Mouse (Mus musculus): ENCODE measurements around the gene Fam102a. TPM values are rescaled to one million over a fixed set of nuclear protein-coding genes. Genes with fewer than 3 reads are reported as not detected.
"Not testable (repeated sequence)": the region's sequence is repeated elsewhere in the genome, so short reads cannot be mapped to it uniquely, and the experiment has no call there.

The Fam102a gene
- total RNA-seq (2014; rRNA removed), result 17.6 and 19.7 TPM in 2 replicates
- 7.2 and 7.5 TPM in 2 replicates for polyA plus RNA-seq (2015; fragmentation: Nextera tagmentation; extraction: Ambion mirVana)

GRCm38 (mm10) chr2:32534733-32535471 lies at the start of gene Fam102a:
Gene Fam102a, plus strand, starts transcription at chr2:32535332.
- WGBS, result under 1% methylated on average over 66 of the region's 67 CpGs
- ATAC-seq (peak; percentile 96), DNase-seq (peak; percentile 98)
- no peaks in the 10 kb centered on the region for H3K27me3 ChIP-seq (ENCODE audit: insufficient read depth, low read length)
- peak within 1 kb of the TSS; percentile 92 for H3K4me3 ChIP-seq (ENCODE audit: low read depth, low read length)
- TF ChIP-seq CTCF (IDR thresholded peaks at IDR 0.05; ENCODE audit: low read depth), result no peak
- no peaks in the 10 kb centered on the region for H3K9me3 ChIP-seq (ENCODE audit: low read length)
- H3K27ac ChIP-seq (ENCODE audit: low read depth, low read length), result peak within 1 kb of the TSS; percentile 91
- no peaks in the 10 kb centered on the region for H3K36me3 ChIP-seq (ENCODE audit: insufficient read depth)
- peaks cover 25% of the 10 kb centered on the region for H3K4me1 ChIP-seq (ENCODE audit: insufficient read depth)
- peak within 1 kb of the TSS; percentile 92 for H3K9ac ChIP-seq
- peak within 1 kb of the TSS; percentile 76 for H3K4me2 ChIP-seq (ENCODE audit: low read depth)

- Histone ChIP-seq H3K4me2 (ENCODE audit: low read depth) (no peak overlapping the region), H3K36me3 (ENCODE audit: insufficient read depth) (no peaks in the 10 kb centered on the region), H3K9ac (no peak overlapping the region), H3K9me3 (ENCODE audit: low read length) (no peaks in the 10 kb centered on the region), H3K27ac (ENCODE audit: low read depth, low read length) (no peak overlapping the region), H3K4me1 (ENCODE audit: insufficient read depth) (no peaks in the 10 kb centered on the region), H3K4me3 (ENCODE audit: low read depth, low read length) (no peak overlapping the region), H3K27me3 (ENCODE audit: insufficient read depth, low read length) (no peaks in the 10 kb centered on the region)
- no peak for ATAC-seq
- WGBS, result 90% methylated on average over 4 of the region's 4 CpGs
- no peak for DNase-seq
- TF ChIP-seq CTCF (IDR thresholded peaks at IDR 0.05; ENCODE audit: low read depth), result no peak
These were observed 49.4 kb upstream of the Fam102a start for GRCm38 (mm10) chr2:32485751-32486150.

- TF ChIP-seq CTCF (IDR thresholded peaks at IDR 0.05; ENCODE audit: low read depth), result no peak
- no peaks in the 10 kb centered on the region for H3K27me3 ChIP-seq (ENCODE audit: insufficient read depth, low read length)
- no peaks in the 10 kb centered on the region for H3K36me3 ChIP-seq (ENCODE audit: insufficient read depth)
- WGBS, result 93% methylated on average over 9 of the region's 9 CpGs
- no peaks in the 10 kb centered on the region for H3K4me1 ChIP-seq (ENCODE audit: insufficient read depth)
- no peaks in the 10 kb centered on the region for H3K9me3 ChIP-seq (ENCODE audit: low read length)
- H3K4me3 ChIP-seq (ENCODE audit: low read depth, low read length), result no peak overlapping the region
- H3K4me2 ChIP-seq (ENCODE audit: low read depth), result no peak overlapping the region
- H3K27ac ChIP-seq (ENCODE audit: low read depth, low read length), result no peak overlapping the region
- H3K9ac ChIP-seq, result no peak overlapping the region
- ATAC-seq (no peak), DNase-seq (no peak)
These were observed 49.0 kb upstream of the Fam102a start for GRCm38 (mm10) chr2:32486155-32486554.

GRCm38 (mm10) chr2:32487124-32487623 lies 48.0 kb upstream of the Fam102a start:
- no peaks in the 10 kb centered on the region for H3K36me3 ChIP-seq (ENCODE audit: insufficient read depth)
- ATAC-seq (peak; percentile 84), DNase-seq (peak; percentile 92)
- no peak overlapping the region for H3K4me3 ChIP-seq (ENCODE audit: low read depth, low read length)
- no peaks in the 10 kb centered on the region for H3K27me3 ChIP-seq (ENCODE audit: insufficient read depth, low read length)
- no peaks in the 10 kb centered on the region for H3K9me3 ChIP-seq (ENCODE audit: low read length)
- no peak overlapping the region for H3K27ac ChIP-seq (ENCODE audit: low read depth, low read length)
- TF ChIP-seq CTCF (IDR thresholded peaks at IDR 0.05; ENCODE audit: low read depth), result peak; percentile 87
- no peak overlapping the region for H3K4me2 ChIP-seq (ENCODE audit: low read depth)
- WGBS, result 4% methylated on average over 6 of the region's 6 CpGs
- H3K4me1 ChIP-seq (ENCODE audit: insufficient read depth), result no peaks in the 10 kb centered on the region
- no peak overlapping the region for H3K9ac ChIP-seq

- no peaks in the 10 kb centered on the region for H3K4me1 ChIP-seq (ENCODE audit: insufficient read depth)
- peak; percentile 66 for ATAC-seq
- peak; percentile 86 for TF ChIP-seq CTCF (IDR thresholded peaks at IDR 0.05; ENCODE audit: low read depth)
- H3K27me3 ChIP-seq (ENCODE audit: insufficient read depth, low read length), result no peaks in the 10 kb centered on the region
- no peaks in the 10 kb centered on the region for H3K36me3 ChIP-seq (ENCODE audit: insufficient read depth)
- H3K27ac ChIP-seq (ENCODE audit: low read depth, low read length), result 0 out of 2 replicates have a peak overlapping the region, but pooled peaks have one; percentile 9
- no peaks in the 10 kb centered on the region for H3K9me3 ChIP-seq (ENCODE audit: low read length)
- 1% methylated on average over 5 of the region's 5 CpGs for WGBS
- H3K4me3 ChIP-seq (ENCODE audit: low read depth, low read length), result no peak overlapping the region
- no peak overlapping the region for H3K4me2 ChIP-seq (ENCODE audit: low read depth)
- H3K9ac ChIP-seq, result no peak overlapping the region
- DNase-seq, result peak; percentile 92
These were observed 46.5 kb upstream of the Fam102a start for GRCm38 (mm10) chr2:32488679-32489078.

- H3K9ac ChIP-seq; ATAC-seq; H3K27ac ChIP-seq (ENCODE audit: low read depth, low read length); DNase-seq; H3K4me2 ChIP-seq (ENCODE audit: low read depth); H3K27me3 ChIP-seq (ENCODE audit: insufficient read depth, low read length); H3K9me3 ChIP-seq (ENCODE audit: low read length); H3K4me1 ChIP-seq (ENCODE audit: insufficient read depth); H3K4me3 ChIP-seq (ENCODE audit: low read depth, low read length); H3K36me3 ChIP-seq (ENCODE audit: insufficient read depth): not testable (repeated sequence)
These were observed 44.4 kb upstream of the Fam102a start for GRCm38 (mm10) chr2:32490730-32491129.

- Histone ChIP-seq H3K4me2 (ENCODE audit: low read depth) (no peak overlapping the region), H3K27me3 (ENCODE audit: insufficient read depth, low read length) (no peaks in the 10 kb centered on the region), H3K36me3 (ENCODE audit: insufficient read depth) (no peaks in the 10 kb centered on the region), H3K4me3 (ENCODE audit: low read depth, low read length) (no peak overlapping the region), H3K9me3 (ENCODE audit: low read length) (no peaks in the 10 kb centered on the region), H3K27ac (ENCODE audit: low read depth, low read length) (no peak overlapping the region), H3K9ac (no peak overlapping the region), H3K4me1 (ENCODE audit: insufficient read depth) (no peaks in the 10 kb centered on the region)
- DNase-seq (no peak), ATAC-seq (no peak)
- 51% methylated on average over 2 of the region's 2 CpGs for WGBS
- TF ChIP-seq CTCF (IDR thresholded peaks at IDR 0.05; ENCODE audit: low read depth), result no peak
These were observed 42.5 kb upstream of the Fam102a start for GRCm38 (mm10) chr2:32492661-32493060.
